Mouse (Mus musculus) hindbrain, embryonic 16.5 days (tissue): ENCODE measurements around the gene Raet1e. TPM values are rescaled to one million over a fixed set of nuclear protein-coding genes. Genes with fewer than 3 reads are reported as not detected.
A peak's percentile ranks its signal among the peaks of the same experiment; 100 is the strongest.
"Not testable (repeated sequence)": the region's sequence is repeated elsewhere in the genome, so short reads cannot be mapped to it uniquely, and the experiment has no call there.

Experiments used
- ATAC-seq: fragments of 200-750 bp; cut with Nextera tagmentation; 2 replicates; pipeline ENCODE4 v1.8.0; 2017; ENCODE audit warnings: moderate TSS enrichment, moderate library complexity
- H3K27ac ChIP-seq: fragments of 300-500 bp; sonication (generic); 2 replicates; pipeline ENCODE4 v1.5.1; 2014; ENCODE audit warnings: low read depth, mild to moderate bottlenecking, control low read depth, low read length, moderate library complexity
- H3K27me3 ChIP-seq: fragments of 300-500 bp; sonication (generic); replicated peaks from 2 replicates; pipeline ENCODE4 v1.6.1; 2014; ENCODE audit warnings: low read length; ENCODE audit not compliant: control insufficient read depth, insufficient read depth
- H3K36me3 ChIP-seq: fragments of 300-500 bp; sonication (generic); 2 replicates; pipeline ENCODE4 v1.6.1; 2014; ENCODE audit warnings: mild to moderate bottlenecking, low read length, moderate library complexity, mixed read lengths; ENCODE audit not compliant: control insufficient read depth, insufficient read depth
- H3K4me1 ChIP-seq: fragments of 300-500 bp; sonication (generic); 2 replicates; pipeline ENCODE4 v1.6.1; 2014; ENCODE audit warnings: low read depth, low read length; ENCODE audit not compliant: control insufficient read depth, insufficient read depth
- H3K4me2 ChIP-seq: fragments of 300-500 bp; sonication (generic); 2 replicates; pipeline ENCODE4 v1.6.1; 2014; ENCODE audit warnings: mild to moderate bottlenecking, low read length, control low read depth, moderate library complexity
- H3K4me3 ChIP-seq: fragments of 300-500 bp; sonication (generic); 2 replicates; pipeline ENCODE4 v1.5.1; 2014; ENCODE audit warnings: mild to moderate bottlenecking, low read length, control low read depth, moderate library complexity
- H3K9ac ChIP-seq: fragments of 300-500 bp; sonication (generic); 2 replicates; pipeline ENCODE4 v1.6.1; 2014; ENCODE audit warnings: low read depth, mild to moderate bottlenecking, control low read depth, low read length, moderate library complexity
- H3K9me3 ChIP-seq: fragments of 300-500 bp; sonication (generic); 2 replicates; pipeline ENCODE4 v1.6.1; 2014; ENCODE audit warnings: mild to moderate bottlenecking, low read length, moderate library complexity; ENCODE audit not compliant: control insufficient read depth
- WGBS: fragments of 180-500 bp; shearing (Covaris S2); extraction: QIAGEN DNeasy Blood & Tissue Kit; methylation state at CpG from one replicate; pipeline ENCODE4 v1.1.7; 2014; 5-methylcytosine and 5-hydroxymethylcytosine counted together
- polyA plus RNA-seq: library from polyadenylated mRNA; unstranded; fragments of >200 nt; fragmentation: Nextera tagmentation; extraction: Ambion mirVana; gene quantifications from 2 replicates; pipeline ENCODE4 v1.2.1, GENCODE M21; 2015

Raet1e gene
- polyA plus RNA-seq, 1 experiment from 2014 or later = 0.30 TPM

DNA sequence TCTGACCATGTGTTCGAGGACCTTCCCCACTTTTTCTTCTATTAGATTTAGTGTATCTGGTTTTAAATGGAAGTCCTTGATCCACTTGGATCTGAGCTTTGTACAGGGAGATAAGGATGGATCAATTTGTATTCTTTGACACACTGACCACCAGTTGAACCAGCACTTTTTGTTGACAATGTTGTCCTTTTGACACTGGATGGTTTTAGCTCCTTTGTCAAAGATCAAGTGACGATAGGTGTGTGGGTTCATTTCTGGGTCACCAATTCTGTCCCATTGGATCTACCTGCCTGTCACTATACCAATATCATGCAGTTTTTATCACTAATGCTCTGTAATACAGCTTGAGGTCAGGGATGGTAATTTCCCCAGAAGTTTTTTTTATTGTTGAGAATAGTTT is 18.1 kb downstream of the Raet1e start:
- 85% methylated on average over 2 of the region's 2 CpGs for WGBS

DNA sequence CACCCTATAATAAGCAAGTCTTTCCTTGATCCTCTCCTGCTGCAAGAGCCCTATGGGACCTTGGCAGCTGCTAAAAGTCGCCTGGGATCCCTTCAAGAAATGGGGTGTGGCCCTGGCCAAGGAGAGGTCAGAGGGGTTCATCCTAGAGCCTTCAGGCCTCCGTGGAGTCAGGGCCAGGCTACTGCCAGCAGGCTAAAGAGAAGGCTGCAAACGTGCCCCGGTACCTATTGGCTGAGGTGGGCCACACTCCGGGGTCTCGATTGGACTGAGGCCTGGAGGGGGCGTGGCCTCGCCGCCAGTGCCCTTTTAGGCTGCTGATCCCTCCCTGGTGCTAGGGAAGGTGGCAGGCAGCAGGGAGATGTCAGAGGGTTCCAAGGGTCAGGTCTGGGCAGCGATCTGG is 32.7 kb downstream of the Raet1e start:
- not testable (repeated sequence) for H3K36me3 ChIP-seq, H3K4me1 ChIP-seq, H3K9ac ChIP-seq, H3K4me3 ChIP-seq, H3K27ac ChIP-seq, H3K9me3 ChIP-seq, H3K27me3 ChIP-seq
- 7% methylated on average over 6 of the region's 10 CpGs for WGBS
- ATAC-seq = peak; percentile 86
- peak overlapping the region; percentile 32 for H3K4me2 ChIP-seq

More for the DNA sequence above, 18.1 kb downstream of the Raet1e start:
- not testable (repeated sequence) for H3K4me2 ChIP-seq, H3K4me1 ChIP-seq, H3K9me3 ChIP-seq, H3K9ac ChIP-seq, H3K36me3 ChIP-seq, H3K27me3 ChIP-seq, H3K4me3 ChIP-seq, H3K27ac ChIP-seq, ATAC-seq

DNA sequence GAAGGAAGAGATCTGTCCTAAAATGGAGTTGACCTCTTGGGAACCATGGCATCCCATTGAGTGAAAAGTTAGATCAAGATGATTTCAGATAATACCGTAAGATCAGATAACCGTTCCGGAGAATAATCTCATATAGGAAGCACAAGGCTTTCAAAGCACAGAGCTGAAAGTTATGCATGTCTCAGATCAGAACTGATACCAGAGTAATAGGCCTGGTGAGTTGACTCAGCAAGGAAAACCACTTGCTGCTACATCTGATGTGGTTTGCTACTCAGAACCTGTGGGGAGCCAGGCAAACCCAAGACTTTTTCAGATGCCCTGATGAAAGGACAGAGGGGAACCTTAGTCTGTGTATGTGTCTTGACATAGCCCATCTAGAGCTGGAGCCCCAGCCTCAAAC is 43.0 kb downstream of the Raet1e start:
- H3K4me1 ChIP-seq, ATAC-seq, H3K27ac ChIP-seq, H3K9me3 ChIP-seq, H3K4me2 ChIP-seq, H3K36me3 ChIP-seq, H3K9ac ChIP-seq, H3K4me3 ChIP-seq, H3K27me3 ChIP-seq: not testable (repeated sequence)
- WGBS = no CpG with 5 or more reads among the region's 3 CpGs

DNA sequence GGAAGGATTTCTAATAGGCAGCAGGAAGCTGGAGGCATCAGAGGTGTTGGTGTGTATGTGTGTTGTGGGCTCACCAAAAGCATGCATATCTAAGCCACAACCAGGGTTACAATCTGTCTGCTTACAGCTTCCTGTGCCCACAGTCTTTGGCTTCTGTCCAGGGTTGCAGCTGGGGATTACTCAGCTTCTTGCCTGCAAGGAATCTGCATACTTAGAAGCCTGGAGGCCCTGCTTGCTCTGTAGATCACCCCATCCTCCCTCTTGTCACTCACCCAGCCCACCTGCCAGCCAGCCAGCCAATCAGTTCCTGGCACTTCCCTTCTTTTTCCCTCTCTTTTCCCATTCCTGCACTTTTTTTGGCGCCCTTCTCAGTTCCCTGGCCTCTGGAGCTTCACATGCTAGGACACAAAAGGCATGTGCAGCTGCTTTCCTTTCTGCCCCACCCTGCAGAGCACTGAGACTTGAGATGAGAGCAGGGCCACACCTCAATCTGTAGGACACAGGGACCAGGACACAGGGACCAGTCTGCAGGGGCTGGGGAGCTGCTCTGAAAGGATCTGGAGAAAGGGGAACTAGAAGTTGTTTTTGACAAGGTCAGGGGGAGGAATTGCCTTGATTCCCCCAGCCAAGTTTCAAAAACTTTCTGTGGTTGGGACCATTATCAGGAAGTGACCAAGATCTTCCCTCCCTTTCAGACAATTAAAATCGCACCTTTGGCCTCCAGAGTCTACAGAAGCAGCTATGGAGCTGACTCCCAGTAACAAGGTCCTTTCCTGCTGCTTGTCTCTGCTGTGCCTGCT is 44.6 kb downstream of the Raet1e start:
- not testable (repeated sequence) for H3K36me3 ChIP-seq, H3K4me1 ChIP-seq, H3K4me3 ChIP-seq, H3K9me3 ChIP-seq, H3K27me3 ChIP-seq, H3K9ac ChIP-seq, H3K4me2 ChIP-seq, H3K27ac ChIP-seq
- no CpG with 5 or more reads among the region's 2 CpGs for WGBS
- 0 out of 2 replicates have a peak, but pooled peaks have one; percentile 63 for ATAC-seq

DNA sequence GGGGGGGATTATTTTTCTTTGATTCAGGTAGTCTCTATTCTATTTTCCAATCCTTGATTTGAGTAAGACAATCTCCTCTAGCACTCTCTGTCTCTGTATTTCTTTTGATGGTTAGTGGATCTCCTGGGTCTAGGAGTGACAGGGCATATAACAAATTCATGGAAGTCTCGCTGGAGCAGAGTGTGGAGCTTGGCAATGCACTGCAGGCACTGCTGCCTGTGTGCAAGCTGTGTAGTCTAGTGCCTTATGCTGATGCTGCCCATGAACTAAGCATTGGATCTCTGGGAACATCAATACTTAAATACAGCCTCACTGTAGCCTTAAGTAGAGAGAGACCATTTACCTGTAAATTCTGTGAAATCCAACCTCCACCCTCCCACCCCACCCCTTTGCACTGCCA is 48.1 kb downstream of the Raet1e start:
- H3K9ac ChIP-seq, H3K4me1 ChIP-seq, H3K36me3 ChIP-seq, H3K27me3 ChIP-seq, H3K4me3 ChIP-seq, H3K4me2 ChIP-seq, H3K9me3 ChIP-seq, ATAC-seq, H3K27ac ChIP-seq: not testable (repeated sequence)
- 71% methylated on average over 1 of the region's 1 CpGs for WGBS

DNA sequence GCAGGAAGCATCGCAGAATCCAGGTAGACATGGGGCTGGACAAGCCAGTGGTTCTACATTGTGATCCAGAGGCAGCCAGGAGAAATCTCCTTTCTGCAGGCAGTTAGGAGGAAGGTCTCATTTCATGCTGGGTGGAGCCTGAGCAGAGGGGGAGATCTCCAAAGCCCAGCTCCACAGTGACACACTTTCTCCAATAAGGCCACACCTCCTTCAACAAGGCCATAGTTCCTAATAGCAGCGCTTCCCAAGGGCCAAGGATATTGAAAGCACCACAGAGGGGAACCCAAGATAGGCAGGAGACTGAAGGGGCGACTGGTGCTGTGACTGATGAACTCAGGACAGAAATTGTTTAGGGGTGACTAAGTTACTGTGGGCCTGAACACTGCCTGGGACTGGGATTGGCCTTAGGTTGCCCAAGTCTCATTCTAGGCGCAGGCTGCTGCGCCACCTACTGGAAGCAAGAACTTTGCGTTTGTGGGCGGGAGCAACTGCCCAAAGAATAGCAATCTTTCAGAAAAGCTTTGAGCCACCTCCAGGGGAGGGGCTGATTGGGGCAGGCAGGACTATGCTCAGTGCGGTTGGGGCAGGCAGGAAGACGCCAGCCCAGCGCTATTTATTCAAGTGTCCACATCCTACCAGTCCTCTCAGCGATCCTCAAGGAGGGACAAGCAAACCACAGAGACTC is 53.8 kb downstream of the Raet1e start:
- not testable (repeated sequence) for H3K4me3 ChIP-seq, H3K36me3 ChIP-seq, H3K27ac ChIP-seq, H3K4me1 ChIP-seq, H3K4me2 ChIP-seq, H3K9ac ChIP-seq, H3K9me3 ChIP-seq, H3K27me3 ChIP-seq
- peak; percentile 67; the same call in 1 of the 2 replicates for ATAC-seq
- WGBS = 3% methylated on average over 8 of the region's 11 CpGs

DNA sequence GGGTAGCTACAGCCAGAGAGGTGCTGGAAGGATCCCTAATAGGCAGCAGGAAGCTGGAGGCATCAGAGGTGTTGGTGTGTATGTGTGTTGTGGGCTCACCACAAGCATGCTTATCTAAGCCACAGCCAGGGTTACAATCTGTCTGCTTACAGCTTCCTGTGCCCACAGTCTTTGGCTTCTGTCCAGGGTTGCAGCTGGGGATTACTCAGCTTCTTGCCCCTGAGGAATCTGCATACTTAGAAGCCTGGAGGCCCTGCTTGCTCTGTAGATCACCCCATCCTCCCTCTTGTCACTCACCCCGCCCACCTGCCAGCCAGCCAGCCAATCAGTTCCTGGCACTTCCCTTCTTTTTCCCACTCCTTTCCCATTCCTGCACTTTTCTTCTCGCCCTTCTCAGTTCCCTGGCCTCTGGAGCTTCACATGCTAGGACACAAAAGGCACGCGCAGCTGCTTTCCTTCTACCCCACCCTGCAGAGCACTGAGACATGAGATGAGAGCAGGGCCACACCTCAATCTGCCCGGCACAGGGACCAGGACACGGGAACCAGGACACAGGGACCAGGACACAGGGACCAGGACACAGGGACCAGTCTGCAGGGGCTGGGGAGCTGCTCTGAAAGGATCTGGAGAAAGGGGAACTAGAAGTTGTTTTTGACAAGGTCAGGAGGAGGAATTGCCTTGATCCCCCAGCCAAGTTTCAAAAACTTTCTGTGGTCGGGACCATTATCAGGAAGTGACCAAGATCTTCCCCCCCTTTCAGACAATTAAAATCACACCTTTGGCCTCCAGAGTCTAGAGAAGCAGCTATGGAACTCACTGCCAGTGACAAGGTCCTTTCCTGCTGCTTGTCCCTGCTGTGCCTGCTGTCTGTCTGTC is 65.3 kb downstream of the Raet1e start:
- H3K9me3 ChIP-seq, H3K36me3 ChIP-seq, H3K4me3 ChIP-seq, H3K27ac ChIP-seq, H3K4me2 ChIP-seq, H3K9ac ChIP-seq, H3K27me3 ChIP-seq, H3K4me1 ChIP-seq: not testable (repeated sequence)
- ATAC-seq = peak; percentile 68
- no CpG with 5 or more reads among the region's 7 CpGs for WGBS

DNA sequence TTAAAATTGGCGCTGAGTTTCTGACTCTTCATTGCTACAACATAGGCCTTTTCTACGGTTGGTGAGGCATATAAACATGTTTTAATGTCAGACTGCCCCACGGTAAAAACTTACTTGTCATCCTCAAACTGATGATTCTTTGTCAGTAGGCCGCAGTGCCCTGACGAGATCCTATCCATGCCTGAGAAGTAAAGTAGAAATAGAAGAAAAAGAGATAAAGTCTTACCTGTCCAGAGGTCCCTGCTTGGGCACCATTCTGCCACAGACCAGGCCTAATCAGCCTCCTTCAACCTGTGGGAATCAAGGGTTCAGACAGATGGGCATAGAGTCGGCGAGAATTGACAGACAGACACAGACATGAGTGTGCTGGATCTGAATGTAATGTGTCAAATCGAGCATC is 106.7 kb downstream of the Raet1e start:
- H3K9me3 ChIP-seq = 0 out of 2 replicates have a peak, but pooled peaks cover 2% of the 10 kb centered on the region
- no peak overlapping the region for H3K9ac ChIP-seq
- H3K27ac ChIP-seq = no peak overlapping the region
- no peak overlapping the region for H3K4me3 ChIP-seq
- H3K4me2 ChIP-seq = no peak overlapping the region
- ATAC-seq = no peak
- no peaks in the 10 kb centered on the region for H3K36me3 ChIP-seq
- H3K4me1 ChIP-seq = no peaks in the 10 kb centered on the region
- H3K27me3 ChIP-seq = no peaks in the 10 kb centered on the region
- 95% methylated on average over 8 of the region's 8 CpGs for WGBS
